8 mouse cellular contexts compared by ENCODE assay signal in genomic region chr19:7136016-7136415, GRCm38 (mm10). TPM values are rescaled to one million over a fixed set of nuclear protein-coding genes. Genes with fewer than 3 reads are reported as not detected.
DNase-seq lines count a peak whose midpoint lies in the region; ATAC-seq and TF ChIP-seq lines count a peak whose summit lies in the region.
"Had no signal": no experiment of that assay in that cellular context is flagged by ENCODE, and none has a peak within 500 bp of the region (broad histone marks: within the 10 kb centered on the region; RNA-seq: fewer than 3 reads in every experiment).

No protein-coding gene starts in this region.

- H3K4me3 ChIP-seq in E14TG2a.4 (replicated peaks; ENCODE audit: low read length), result 0 out of 2 replicates have a peak overlapping the region, but pooled peaks have one; percentile 26
- no peak overlapping the region for H3K4me3 ChIP-seq in hindbrain, postnatal 0 days (ENCODE audit: low read length)
- no peak overlapping the region for H3K4me3 ChIP-seq in liver, embryonic 11.5 days (ENCODE audit: low read depth, low read length)
- H3K4me3 ChIP-seq in stomach, postnatal 0 days (ENCODE audit: low read depth, low read length), result no peak overlapping the region
- H3K4me3 ChIP-seq: megakaryocyte, embryonic 14.5 days had no signal

- peaks cover 69% of the 10 kb centered on the region for H3K27me3 ChIP-seq in E14TG2a.4 (ENCODE audit: insufficient read depth, low read length)
- 0 out of 2 replicates have a peak, but pooled peaks cover 3% of the 10 kb centered on the region for H3K27me3 ChIP-seq in hindbrain, postnatal 0 days (ENCODE audit: insufficient read depth, low read length)
- H3K27me3 ChIP-seq in liver, embryonic 11.5 days (replicated peaks; ENCODE audit: control insufficient read depth, insufficient read depth, low read length), result peaks cover 44% of the 10 kb centered on the region
- H3K27me3 ChIP-seq in stomach, postnatal 0 days (ENCODE audit: control insufficient read depth, insufficient read depth, low read length), result no peaks in the 10 kb centered on the region

- no peaks in the 10 kb centered on the region for H3K36me3 ChIP-seq in E14TG2a.4 (ENCODE audit: insufficient read depth, low read length)
- no peaks in the 10 kb centered on the region for H3K36me3 ChIP-seq in hindbrain, postnatal 0 days (ENCODE audit: insufficient read depth, low read length)
- no peaks in the 10 kb centered on the region for H3K36me3 ChIP-seq in liver, embryonic 11.5 days (ENCODE audit: control insufficient read depth, insufficient read depth, low read length)
- H3K36me3 ChIP-seq in stomach, postnatal 0 days (ENCODE audit: control insufficient read depth, insufficient read depth, low read length), result no peaks in the 10 kb centered on the region

- no peak for ATAC-seq in hindbrain, postnatal 0 days
- ATAC-seq in liver, embryonic 11.5 days (replicated peaks; ENCODE audit: low FRiP score), result no peak
- peak; percentile 57; the same call in 1 of the 2 replicates for ATAC-seq in stomach, postnatal 0 days (ENCODE audit: low FRiP score, low TSS enrichment)

- no peaks in the 10 kb centered on the region for H3K9me3 ChIP-seq in E14TG2a.4 (ENCODE audit: low read length)
- H3K9me3 ChIP-seq in hindbrain, postnatal 0 days (ENCODE audit: low read length), result no peaks in the 10 kb centered on the region
- H3K9me3 ChIP-seq in liver, embryonic 11.5 days (ENCODE audit: control insufficient read depth, low read length), result no peaks in the 10 kb centered on the region
- H3K9me3 ChIP-seq in stomach, postnatal 0 days (ENCODE audit: control insufficient read depth, low read length), result no peaks in the 10 kb centered on the region
- H3K9me3 ChIP-seq: megakaryocyte, embryonic 14.5 days had no signal

- H3K4me2 ChIP-seq in hindbrain, postnatal 0 days (ENCODE audit: low read depth, low read length), result 0 out of 2 replicates have a peak overlapping the region, but pooled peaks have one; percentile 13
- no peak overlapping the region for H3K4me2 ChIP-seq in liver, embryonic 11.5 days
- peak overlapping the region; percentile 27; the same call in 1 of the 2 replicates for H3K4me2 ChIP-seq in stomach, postnatal 0 days (replicated peaks; ENCODE audit: low read depth)

- no peak for TF ChIP-seq CTCF in E14TG2a.4 (conservative IDR thresholded peaks at IDR 0.05; ENCODE audit: low read length)
- no peak for TF ChIP-seq CTCF in hindbrain, postnatal 0 days (IDR thresholded peaks at IDR 0.05; ENCODE audit: low read depth)
- no peak for TF ChIP-seq CTCF in stomach, postnatal 0 days (IDR thresholded peaks at IDR 0.05; ENCODE audit: low read depth)

- TF ChIP-seq EP300 in stomach, postnatal 0 days (optimal IDR thresholded peaks at IDR 0.05), result no peak

- no peak overlapping the region for H3K9ac ChIP-seq in hindbrain, postnatal 0 days (replicated peaks; ENCODE audit: low read length)
- H3K9ac ChIP-seq in liver, embryonic 11.5 days (ENCODE audit: low read depth, low read length), result no peak overlapping the region
- peak overlapping the region; percentile 36; the same call in 1 of the 2 replicates for H3K9ac ChIP-seq in stomach, postnatal 0 days (ENCODE audit: low read length)

- peak; percentile 35 for DNase-seq in MN1 (ENCODE audit: low spot score)
- peak; percentile 65 for DNase-seq in fibroblast of lung, adult 2 months (ENCODE audit: low read depth)
- peak; percentile 56 for DNase-seq in hindbrain, postnatal 0 days (ENCODE audit: low spot score)
- DNase-seq in liver, embryonic 11.5 days (ENCODE audit: low spot score), result no peak
- peak; percentile 70 for DNase-seq in stomach, postnatal 0 days (ENCODE audit: low spot score)
- DNase-seq in spleen, postnatal 36 days (ENCODE audit: low spot score in 2 of 2), result no peak

- 18% methylated on average over 9 of the region's 9 CpGs for WGBS in hindbrain, postnatal 0 days
- 22% methylated on average over 9 of the region's 9 CpGs for WGBS in liver, embryonic 11.5 days
- 26% methylated on average over 9 of the region's 9 CpGs for WGBS in stomach, postnatal 0 days

- peak overlapping the region; percentile 22; the same call in 1 of the 2 replicates for H3K27ac ChIP-seq in hindbrain, postnatal 0 days
- H3K27ac ChIP-seq in liver, embryonic 11.5 days (ENCODE audit: low read depth, low read length), result 0 out of 2 replicates have a peak overlapping the region, but pooled peaks have one; percentile 13
- H3K27ac ChIP-seq in stomach, postnatal 0 days (replicated peaks), result peak overlapping the region; percentile 5

- peaks cover 49% of the 10 kb centered on the region for H3K4me1 ChIP-seq in E14TG2a.4 (replicated peaks; ENCODE audit: low read depth, low read length)
- peaks cover 39% of the 10 kb centered on the region for H3K4me1 ChIP-seq in hindbrain, postnatal 0 days (ENCODE audit: insufficient read depth, low read length)
- peaks cover 23% of the 10 kb centered on the region for H3K4me1 ChIP-seq in liver, embryonic 11.5 days (replicated peaks; ENCODE audit: control insufficient read depth, insufficient read depth, low read length)
- H3K4me1 ChIP-seq in stomach, postnatal 0 days (replicated peaks; ENCODE audit: control insufficient read depth, insufficient read depth), result peaks cover 12% of the 10 kb centered on the region; the same call in 1 of the 2 replicates

RNA-seq across cellular contexts. Expression of gene Flrt1, which starts 30.5 kb away (rescaled TPM):
- 8.4 and 10.1 TPM in 2 replicates for total RNA-seq in hindbrain, postnatal 0 days (2014; rRNA removed)
- 7.8 and 8.1 TPM in 2 replicates for polyA plus RNA-seq in hindbrain, postnatal 0 days (2015; fragmentation: Nextera tagmentation; extraction: Ambion mirVana)
- 0.60 and 0.64 TPM in 2 replicates for polyA plus RNA-seq in liver, embryonic 11.5 days (2014; fragmentation: Nextera tagmentation; extraction: Ambion mirVana)
- polyA plus RNA-seq in stomach, postnatal 0 days (2015; fragmentation: Nextera tagmentation; extraction: Ambion mirVana), result 1.1 and 1.6 TPM in 2 replicates

Comparison
In these comparisons a context has a peak if more than half of its experiments do, and no peak if none do; other contexts are left out.
1. DNase-seq: peak in MN1 (single experiment), fibroblast of lung, adult 2 months (single experiment), hindbrain, postnatal 0 days (single experiment) and stomach, postnatal 0 days (single experiment); none in liver, embryonic 11.5 days (single experiment) and spleen, postnatal 36 days (0 of 2).
2. Peak in every context shown above with its lines, with median percentiles within 50 percentile points of each other: H3K27ac ChIP-seq.